Mouse (Mus musculus) hindbrain, embryonic 10.5 days (tissue): Measurements from ENCODE around the gene Unc93b1. TPM values are rescaled to one million over a fixed set of nuclear protein-coding genes. Genes with fewer than 3 reads are reported as not detected.
A peak's percentile ranks its signal among the peaks of the same experiment; 100 is the strongest.

Source experiments
- DNase-seq: peaks from one replicate; pipeline ENCODE4 v3.0.0-alpha.2; 2017; ENCODE audit warnings: low spot score
- H3K27ac ChIP-seq: fragments of 300-500 bp; sonication (generic); 2 replicates; pipeline ENCODE4 v1.5.1; 2016; ENCODE audit warnings: mild to moderate bottlenecking, moderate library complexity
- H3K27me3 ChIP-seq: fragments of 300-500 bp; sonication (generic); 2 replicates; pipeline ENCODE4 v1.6.1; 2016; ENCODE audit warnings: mild to moderate bottlenecking; ENCODE audit not compliant: poor library complexity, insufficient read depth, severe bottlenecking
- H3K36me3 ChIP-seq: fragments of 300-500 bp; sonication (generic); 2 replicates; pipeline ENCODE4 v1.6.1; 2016; ENCODE audit warnings: mild to moderate bottlenecking, moderate library complexity
- H3K4me1 ChIP-seq: fragments of 300-500 bp; sonication (generic); replicated peaks from 2 replicates; pipeline ENCODE4 v1.6.1; 2016; ENCODE audit warnings: mild to moderate bottlenecking
- H3K4me3 ChIP-seq: fragments of 300-500 bp; sonication (generic); 2 replicates; pipeline ENCODE4 v1.5.1; 2016; ENCODE audit warnings: mild to moderate bottlenecking, moderate library complexity
- H3K9me3 ChIP-seq: fragments of 300-500 bp; sonication (generic); 2 replicates; pipeline ENCODE4 v1.6.1; 2016; ENCODE audit warnings: mild to moderate bottlenecking, moderate library complexity
- WGBS: fragments of 180-500 bp; shearing (Covaris S2); methylation state at CpG from one replicate; pipeline ENCODE4 v1.1.7; 2016; 5-methylcytosine and 5-hydroxymethylcytosine counted together
- polyA plus RNA-seq: library from polyadenylated mRNA; unstranded; fragments of >200 nt; fragmentation: Nextera tagmentation; extraction: Ambion mirVana; gene quantifications from 2 replicates; pipeline ENCODE4 v1.2.1, GENCODE M21; 2016

The Unc93b1 gene
- polyA plus RNA-seq = 6.3 and 8.8 TPM in 2 replicates

DNA sequence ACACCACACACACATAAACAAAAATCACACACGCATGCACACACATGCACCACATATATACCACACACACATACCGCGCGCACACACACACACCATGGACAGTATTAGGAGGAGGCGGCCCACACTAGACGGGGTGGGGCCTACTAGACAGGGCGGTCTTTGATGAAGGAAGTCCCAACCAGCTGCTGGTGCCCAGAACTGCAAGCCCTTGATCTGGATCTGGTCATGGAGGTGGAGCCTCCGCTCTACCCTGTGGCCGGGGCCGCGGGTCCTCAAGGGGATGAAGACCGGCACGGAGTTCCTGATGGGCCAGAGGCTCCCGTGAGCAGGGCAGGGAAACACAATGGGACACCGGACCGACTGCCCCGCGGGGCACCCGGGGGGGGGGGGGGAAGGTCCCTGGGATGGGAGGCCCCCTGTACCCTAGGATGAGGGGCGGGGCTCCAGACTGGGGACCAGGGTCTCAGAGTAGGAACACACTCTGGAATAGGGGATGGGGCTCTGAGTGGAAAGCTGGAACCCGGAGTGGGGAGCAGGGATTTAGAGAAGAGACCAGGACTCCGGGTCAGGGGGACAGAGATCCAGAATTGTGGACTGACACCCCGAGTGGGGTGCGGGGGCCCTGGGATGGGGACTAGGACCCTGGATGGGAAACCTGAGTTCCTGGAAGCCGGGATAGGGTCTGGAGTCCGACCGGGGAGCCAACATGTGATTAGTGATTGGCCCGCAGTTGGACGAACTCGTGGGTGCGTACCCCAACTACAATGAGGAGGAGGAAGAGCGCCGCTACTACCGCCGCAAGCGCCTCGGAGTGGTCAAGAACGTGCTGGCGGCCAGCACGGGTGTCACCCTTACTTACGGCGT, at the start of gene Unc93b1:
Gene Unc93b1, plus strand, starts transcription at position 155 of the 864 bp plus-strand sequence.
- Histone ChIP-seq H3K4me1 (peaks cover 18% of the 10 kb centered on the region), H3K27ac (peak within 1 kb of the TSS; percentile 75), H3K27me3 (peaks cover 25% of the 10 kb centered on the region), H3K9me3 (no peaks in the 10 kb centered on the region), H3K36me3 (no peaks in the 10 kb centered on the region), H3K4me3 (peak within 1 kb of the TSS; percentile 60)
- DNase-seq = peak; percentile 69
- 6% methylated on average over 42 of the region's 42 CpGs for WGBS

DNA sequence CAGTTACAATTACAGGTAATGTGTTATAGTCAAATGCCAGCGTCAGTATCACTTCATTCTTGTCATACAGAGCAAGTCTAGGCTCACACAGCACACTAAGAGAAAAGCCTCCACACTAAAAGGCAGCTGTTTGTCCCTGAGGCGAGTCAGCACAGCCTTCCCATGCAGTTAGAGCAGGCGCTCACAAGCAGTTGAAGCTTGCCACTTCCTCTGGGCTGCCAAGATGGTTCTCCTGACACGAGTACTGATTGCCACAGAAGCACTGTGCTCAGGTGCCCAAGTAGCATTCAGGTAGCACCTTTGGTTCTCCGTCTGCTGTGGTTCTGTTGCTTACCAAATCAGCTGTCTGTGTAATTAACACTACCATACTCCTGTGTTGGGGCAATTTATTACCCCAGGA, 45.9 kb upstream of the Unc93b1 start:
- Histone ChIP-seq H3K27me3 (no peaks in the 10 kb centered on the region), H3K27ac (no peak overlapping the region), H3K9me3 (no peaks in the 10 kb centered on the region), H3K4me3 (no peak overlapping the region), H3K4me1 (no peaks in the 10 kb centered on the region), H3K36me3 (peaks cover 95% of the 10 kb centered on the region)
- WGBS = 92% methylated on average over 5 of the region's 5 CpGs
- no peak for DNase-seq

DNA sequence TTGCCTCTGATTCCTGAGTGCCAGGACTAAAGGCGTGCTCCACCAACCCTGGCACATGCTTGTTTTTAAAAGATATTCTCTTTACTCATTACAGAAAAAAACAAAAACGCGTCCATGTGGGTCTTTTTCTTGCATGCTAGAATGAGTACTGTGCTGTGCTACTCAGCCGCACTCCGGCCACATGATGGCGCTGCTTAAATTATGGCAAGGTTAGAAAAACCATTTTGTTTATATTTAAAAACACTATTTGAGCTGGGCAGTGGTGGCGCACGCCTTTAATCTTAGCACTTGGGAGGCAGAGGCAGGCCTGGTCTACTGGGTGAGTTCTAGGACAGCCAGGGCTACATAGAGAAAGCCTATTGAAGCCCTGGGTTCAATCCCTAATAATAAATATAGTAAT, 44.8 kb upstream of the Unc93b1 start:
- DNase-seq = no peak
- Histone ChIP-seq H3K4me3 (no peak overlapping the region), H3K9me3 (no peaks in the 10 kb centered on the region), H3K4me1 (peaks cover 10% of the 10 kb centered on the region), H3K27me3 (no peaks in the 10 kb centered on the region), H3K36me3 (peaks cover 95% of the 10 kb centered on the region), H3K27ac (no peak overlapping the region)
- 86% methylated on average over 8 of the region's 8 CpGs for WGBS

DNA sequence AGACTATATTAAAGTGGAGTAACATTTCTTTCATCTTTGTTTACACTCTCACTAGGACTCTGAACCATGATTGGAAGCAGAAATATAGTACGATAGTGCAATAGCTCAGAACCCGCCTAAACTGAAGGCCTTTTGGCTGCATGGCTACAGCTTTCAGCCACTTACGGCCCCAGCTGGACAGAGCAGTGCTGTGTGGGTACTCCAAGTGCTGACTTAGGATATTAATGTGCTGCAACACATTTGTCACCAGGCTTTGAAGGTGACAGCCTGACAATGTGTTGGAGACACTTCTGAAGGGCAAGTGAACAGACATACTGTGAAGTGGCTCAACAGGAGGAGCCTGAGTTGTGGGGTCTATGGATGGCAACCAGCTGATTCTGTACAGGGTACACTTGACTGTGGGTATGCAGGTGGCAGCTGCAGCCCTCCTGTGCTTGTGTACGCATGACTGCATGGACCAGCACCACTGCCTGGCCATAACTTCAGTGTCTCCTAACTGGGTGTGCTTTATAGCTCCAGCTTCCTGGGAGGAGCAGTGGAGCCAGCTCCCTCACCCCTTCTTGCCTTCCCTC, 41.4 kb upstream of the Unc93b1 start:
- H3K36me3 ChIP-seq = peaks cover 92% of the 10 kb centered on the region
- H3K27ac ChIP-seq = no peak overlapping the region
- no peak for DNase-seq
- peaks cover 28% of the 10 kb centered on the region for H3K4me1 ChIP-seq
- H3K4me3 ChIP-seq = no peak overlapping the region
- 91% methylated on average over 4 of the region's 4 CpGs for WGBS
- no peaks in the 10 kb centered on the region for H3K27me3 ChIP-seq
- no peaks in the 10 kb centered on the region for H3K9me3 ChIP-seq

DNA sequence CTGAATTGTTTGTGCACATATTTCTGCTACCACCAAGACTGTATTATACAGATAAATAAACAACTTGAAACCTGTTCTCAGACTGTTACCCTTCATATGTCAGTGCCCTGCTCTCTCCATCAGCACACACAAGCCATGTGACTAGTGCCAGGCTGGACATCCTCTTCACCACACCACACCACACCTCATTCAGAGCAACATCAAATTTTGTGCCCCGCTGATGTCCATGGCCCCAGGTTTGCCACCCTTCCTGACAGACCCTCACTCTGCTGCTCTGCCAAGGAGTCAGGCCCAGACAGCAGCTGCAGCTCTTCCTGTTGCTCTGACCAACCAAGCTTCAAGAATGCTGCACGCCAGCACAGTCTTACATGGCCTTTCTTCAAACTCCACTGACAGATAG, 40.7 kb upstream of the Unc93b1 start:
- Histone ChIP-seq H3K4me3 (no peak overlapping the region), H3K36me3 (peaks cover 86% of the 10 kb centered on the region), H3K4me1 (peaks cover 28% of the 10 kb centered on the region), H3K27ac (no peak overlapping the region), H3K27me3 (no peaks in the 10 kb centered on the region), H3K9me3 (no peaks in the 10 kb centered on the region)
- 87% methylated on average over 2 of the region's 2 CpGs for WGBS
- DNase-seq = no peak

DNA sequence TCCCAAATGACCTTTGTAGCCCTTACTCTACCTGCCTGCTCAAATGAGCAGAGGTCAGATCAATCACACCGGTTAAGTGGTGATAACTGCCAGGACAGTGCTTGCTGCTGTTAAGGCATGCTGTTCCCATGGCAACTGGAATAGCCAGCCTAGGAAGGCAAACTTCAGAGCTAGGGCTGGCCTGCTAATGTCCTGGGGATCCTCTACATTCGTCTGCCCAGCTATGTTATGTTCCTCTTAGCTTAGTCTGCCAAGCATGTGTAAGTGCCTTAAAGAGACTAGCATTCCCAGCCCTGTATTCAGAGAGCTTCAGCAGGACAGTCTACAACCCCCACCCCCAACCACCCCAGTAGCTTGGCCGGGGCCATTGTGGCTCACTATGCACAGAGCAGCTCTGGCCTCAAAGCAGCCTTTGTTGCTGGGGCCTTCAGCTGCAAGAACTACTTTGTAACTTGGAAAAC, 39.8 kb upstream of the Unc93b1 start:
- Histone ChIP-seq H3K4me1 (peaks cover 28% of the 10 kb centered on the region), H3K27me3 (no peaks in the 10 kb centered on the region), H3K9me3 (no peaks in the 10 kb centered on the region), H3K4me3 (no peak overlapping the region), H3K27ac (peak overlapping the region; percentile 72), H3K36me3 (peaks cover 78% of the 10 kb centered on the region)
- DNase-seq = peak; percentile 31
- 28% methylated on average over 3 of the region's 3 CpGs for WGBS

DNA sequence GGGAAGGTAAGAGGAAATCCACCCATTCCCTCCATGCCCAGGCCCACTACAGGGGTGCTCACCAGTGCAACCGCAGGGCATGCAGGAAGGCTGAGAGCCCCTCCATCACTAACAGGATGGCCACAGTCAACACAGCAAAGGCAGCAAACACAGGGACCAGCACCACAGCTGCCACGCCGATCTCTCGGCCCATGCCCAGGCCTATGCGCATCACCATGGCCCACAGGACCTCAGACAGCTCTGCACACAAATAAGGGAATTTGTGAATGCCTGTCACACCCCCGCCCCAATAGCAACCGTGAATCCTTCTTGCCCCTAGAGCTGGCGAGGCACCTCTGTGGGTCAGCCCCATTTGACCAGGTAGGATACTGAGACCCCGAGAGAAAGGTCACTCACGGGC, 38.8 kb upstream of the Unc93b1 start:
- H3K27ac ChIP-seq = peak overlapping the region; percentile 72

DNA sequence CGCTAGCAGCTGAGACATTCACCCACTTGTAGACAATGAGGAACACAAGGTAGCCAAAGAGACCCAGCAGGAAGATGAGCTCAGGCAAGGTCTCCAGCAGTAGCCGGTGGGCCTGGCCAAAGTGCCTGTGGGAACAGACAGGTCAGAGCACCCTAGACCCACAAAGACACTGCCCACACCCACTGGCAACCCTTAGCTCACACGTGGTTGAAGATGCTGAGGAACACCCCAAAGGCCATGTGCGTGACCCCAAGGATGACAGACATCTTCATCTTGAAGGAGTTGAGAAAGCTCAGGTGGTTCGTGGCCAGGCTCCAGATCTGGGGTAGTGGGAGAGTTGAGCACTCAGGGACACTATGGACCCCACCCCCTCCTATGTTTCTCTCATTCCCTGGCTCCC, 37.4 kb upstream of the Unc93b1 start:
- H3K36me3 ChIP-seq = peaks cover 65% of the 10 kb centered on the region
- WGBS = 88% methylated on average over 5 of the region's 5 CpGs
- no peak overlapping the region for H3K27ac ChIP-seq
- H3K4me1 ChIP-seq = peaks cover 28% of the 10 kb centered on the region
- no peak for DNase-seq
- H3K27me3 ChIP-seq = no peaks in the 10 kb centered on the region
- H3K9me3 ChIP-seq = no peaks in the 10 kb centered on the region
- no peak overlapping the region for H3K4me3 ChIP-seq

More for the DNA sequence above, 38.8 kb upstream of the Unc93b1 start:
- Histone ChIP-seq H3K36me3 (peaks cover 67% of the 10 kb centered on the region), H3K4me3 (no peak overlapping the region), H3K9me3 (no peaks in the 10 kb centered on the region), H3K4me1 (peaks cover 28% of the 10 kb centered on the region), H3K27me3 (no peaks in the 10 kb centered on the region)
- WGBS = 90% methylated on average over 10 of the region's 10 CpGs
- no peak for DNase-seq

DNA sequence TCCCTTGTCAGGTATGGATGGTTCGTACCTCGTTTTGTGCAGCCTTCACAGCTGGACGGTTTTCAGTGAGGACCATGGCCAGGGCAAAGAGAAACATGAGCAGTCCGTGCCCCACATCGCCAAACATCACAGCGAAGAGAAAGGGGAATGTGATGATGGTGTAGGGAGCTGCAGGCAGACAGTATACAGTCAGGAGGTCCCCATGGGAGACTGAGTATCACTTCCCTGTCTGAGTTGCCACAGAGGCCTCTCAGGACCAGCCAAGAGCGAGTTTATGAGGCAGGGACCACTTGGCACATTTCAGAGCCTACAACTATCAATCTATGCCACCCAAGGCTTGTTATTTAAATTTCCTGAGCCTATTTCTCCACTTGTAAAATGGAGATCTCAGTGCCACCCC, 36.0 kb upstream of the Unc93b1 start:
- Histone ChIP-seq H3K27ac (no peak overlapping the region), H3K36me3 (peaks cover 61% of the 10 kb centered on the region), H3K4me3 (no peak overlapping the region), H3K27me3 (no peaks in the 10 kb centered on the region), H3K4me1 (peaks cover 41% of the 10 kb centered on the region), H3K9me3 (no peaks in the 10 kb centered on the region)
- WGBS = 87% methylated on average over 7 of the region's 7 CpGs
- DNase-seq = no peak

DNA sequence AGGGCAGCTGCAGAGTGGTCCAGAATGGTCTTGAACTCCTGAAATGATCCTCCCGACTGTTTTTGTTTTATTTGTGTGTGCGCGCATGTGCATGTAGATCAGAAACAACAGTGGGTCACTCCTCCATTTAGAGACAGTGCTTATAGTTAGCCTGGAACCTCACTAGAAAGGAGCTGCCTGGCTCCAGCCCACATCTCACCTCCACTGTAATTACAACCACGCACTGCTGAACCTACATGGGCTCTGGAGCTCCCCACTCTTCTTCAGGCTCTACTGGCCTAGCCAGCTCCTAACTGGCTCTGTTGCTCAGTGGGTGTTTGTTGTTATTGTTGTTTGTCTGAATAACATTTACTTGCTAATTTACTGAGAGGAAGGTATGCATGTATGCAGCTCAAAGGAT, 35.4 kb upstream of the Unc93b1 start:
- Histone ChIP-seq H3K36me3 (peaks cover 54% of the 10 kb centered on the region), H3K4me3 (no peak overlapping the region), H3K27me3 (no peaks in the 10 kb centered on the region), H3K27ac (no peak overlapping the region), H3K9me3 (no peaks in the 10 kb centered on the region), H3K4me1 (peaks cover 39% of the 10 kb centered on the region)
- 94% methylated on average over 4 of the region's 4 CpGs for WGBS
- DNase-seq = no peak

DNA sequence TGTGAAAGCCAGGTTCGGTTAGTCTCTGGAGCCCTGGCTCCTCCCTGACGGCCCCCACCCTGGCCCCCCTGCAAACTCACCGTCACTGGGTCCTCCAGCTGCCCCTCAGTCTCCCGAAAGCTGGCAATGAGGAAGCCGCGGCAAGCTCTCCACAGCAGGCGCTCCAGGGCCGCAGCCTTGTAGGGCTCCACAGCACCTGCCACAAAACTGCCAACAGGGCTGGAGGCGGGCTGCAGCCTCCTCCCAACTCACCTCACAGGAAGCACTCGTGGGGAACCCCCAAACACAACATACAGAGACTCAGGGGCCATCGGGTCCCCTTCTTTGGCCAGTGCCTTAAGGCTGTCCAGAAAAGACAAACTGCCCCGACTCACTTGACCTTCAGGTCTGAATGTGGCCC, 32.0 kb upstream of the Unc93b1 start:
- Histone ChIP-seq H3K27me3 (peaks cover 9% of the 10 kb centered on the region; the same call in 1 of the 2 replicates), H3K4me1 (peaks cover 47% of the 10 kb centered on the region), H3K9me3 (no peaks in the 10 kb centered on the region), H3K36me3 (peaks cover 24% of the 10 kb centered on the region), H3K27ac (0 out of 2 replicates have a peak overlapping the region, but pooled peaks have one; percentile 3), H3K4me3 (no peak overlapping the region)
- WGBS = 82% methylated on average over 12 of the region's 12 CpGs
- DNase-seq = no peak

DNA sequence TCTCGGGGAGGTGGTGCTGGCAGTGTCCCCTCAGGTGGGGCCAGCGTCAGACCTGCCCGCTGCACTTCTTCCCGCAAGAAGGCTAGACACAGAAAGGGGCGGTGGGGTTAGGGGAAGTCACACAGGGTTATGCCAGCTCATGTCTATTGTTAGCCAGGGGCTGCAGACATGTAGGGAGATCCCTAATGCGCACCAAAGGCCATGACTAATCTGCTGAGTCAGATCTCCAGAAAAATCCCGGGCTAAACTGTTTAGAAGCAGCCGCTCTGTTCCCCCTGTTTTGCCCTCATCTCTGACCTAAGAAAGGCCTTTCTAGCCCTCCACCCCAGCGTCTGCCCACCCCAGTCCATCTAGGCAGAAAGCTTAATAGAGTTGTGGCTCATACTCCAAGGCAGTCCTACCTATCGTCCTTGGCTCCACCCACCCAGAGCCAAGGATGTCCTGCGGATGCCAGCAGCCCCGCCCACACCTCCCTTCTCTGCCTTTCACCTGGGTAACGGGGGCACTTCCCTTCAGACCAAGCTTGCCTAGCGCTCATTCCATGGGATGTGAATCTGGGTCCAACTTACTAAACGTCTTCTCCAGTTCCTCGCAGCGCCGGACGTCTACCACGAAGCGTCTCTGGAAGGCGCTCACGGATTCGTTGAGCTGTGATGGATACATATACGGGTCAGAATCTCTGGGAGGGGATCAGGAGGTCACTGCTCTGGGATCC, 31.2 kb upstream of the Unc93b1 start:
- no peak for DNase-seq
- no peaks in the 10 kb centered on the region for H3K9me3 ChIP-seq
- peaks cover 9% of the 10 kb centered on the region; the same call in 1 of the 2 replicates for H3K27me3 ChIP-seq
- peaks cover 32% of the 10 kb centered on the region for H3K36me3 ChIP-seq
- 62% methylated on average over 25 of the region's 25 CpGs for WGBS
- peak overlapping the region; percentile 18; the same call in 1 of the 2 replicates for H3K27ac ChIP-seq
- no peak overlapping the region for H3K4me3 ChIP-seq
- peaks cover 47% of the 10 kb centered on the region for H3K4me1 ChIP-seq

DNA sequence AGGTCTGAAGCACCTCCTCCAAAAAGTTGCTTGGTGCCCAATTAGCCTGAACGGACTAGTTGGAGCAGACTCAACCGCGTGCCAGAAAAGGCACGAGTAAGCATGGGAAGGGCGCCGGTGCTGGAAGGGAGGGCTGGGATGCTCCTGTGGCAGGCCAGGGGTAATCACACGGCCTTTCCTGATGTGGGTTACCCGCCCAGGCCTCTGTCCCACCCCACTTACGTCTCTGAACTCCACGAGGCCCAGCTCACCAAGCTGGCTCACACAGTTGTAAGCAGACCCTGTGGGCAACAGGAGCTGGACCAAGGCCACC, 30.7 kb upstream of the Unc93b1 start:
- no peak overlapping the region for H3K4me3 ChIP-seq
- H3K27me3 ChIP-seq = peaks cover 9% of the 10 kb centered on the region; the same call in 1 of the 2 replicates
- WGBS = 64% methylated on average over 10 of the region's 10 CpGs
- H3K27ac ChIP-seq = 0 out of 2 replicates have a peak overlapping the region, but pooled peaks have one; percentile 18
- H3K36me3 ChIP-seq = peaks cover 37% of the 10 kb centered on the region
- DNase-seq = no peak
- no peaks in the 10 kb centered on the region for H3K9me3 ChIP-seq
- peaks cover 47% of the 10 kb centered on the region for H3K4me1 ChIP-seq
